Mouse (Mus musculus): ENCODE results near the gene Prtg. TPM values are rescaled to one million over a fixed set of nuclear protein-coding genes. Genes with fewer than 3 reads are reported as not detected.

Gene Prtg
- total RNA-seq, 2 experiments from 2014 or later, result 0.45 to 0.61 TPM

- no peak for DNase-seq
Observed at GRCm38 (mm10) chr9:72913551-72913950, 106.9 kb downstream of the Prtg start.

- no peak for DNase-seq
Observed at GRCm38 (mm10) chr9:72915728-72916127, 109.1 kb downstream of the Prtg start.

- no peak for DNase-seq
Observed at GRCm38 (mm10) chr9:72923068-72923467, 116.4 kb downstream of the Prtg start.

- DNase-seq, result peak; percentile 71
Observed at GRCm38 (mm10) chr9:72925021-72925934, 118.6 kb downstream of the Prtg start, which contains the start of gene Pygo1. Pygo1 (plus strand) TSS chr9:72925645.

GRCm38 (mm10) chr9:72925935-72926258, 119.2 kb downstream of the Prtg start:
- no peak for DNase-seq

- DNase-seq, result peak; percentile 10
Observed at GRCm38 (mm10) chr9:72931166-72931790, 124.6 kb downstream of the Prtg start.

GRCm38 (mm10) chr9:72935309-72935708, 128.6 kb downstream of the Prtg start:
- DNase-seq, result no peak

GRCm38 (mm10) chr9:72936301-72936700, 129.6 kb downstream of the Prtg start:
- peak; percentile 18 for DNase-seq

GRCm38 (mm10) chr9:72943424-72943823, 136.8 kb downstream of the Prtg start:
- DNase-seq, result no peak

- no peak for DNase-seq
Observed at GRCm38 (mm10) chr9:72944286-72944685, 137.6 kb downstream of the Prtg start.

GRCm38 (mm10) chr9:72947010-72947409, 140.3 kb downstream of the Prtg start:
- DNase-seq, result no peak

GRCm38 (mm10) chr9:72949572-72949971, 142.9 kb downstream of the Prtg start:
- DNase-seq, result no peak

- peak; percentile 52 for DNase-seq
Observed at GRCm38 (mm10) chr9:72954746-72955145, 148.1 kb downstream of the Prtg start.

GRCm38 (mm10) chr9:72955546-72955945, 148.9 kb downstream of the Prtg start:
- peak; percentile 58 for DNase-seq

- DNase-seq, result peak; percentile 83
Observed at GRCm38 (mm10) chr9:72958521-72959450, 152.1 kb downstream of the Prtg start, which contains the start of the genes Dyx1c1 and Gm44503. Dyx1c1 (plus strand) TSS chr9:72958785. Gm44503 (plus strand) TSS chr9:72958852.

GRCm38 (mm10) chr9:72961346-72961745, 154.7 kb downstream of the Prtg start:
- DNase-seq, result no peak

GRCm38 (mm10) chr9:72961959-72962358, 155.3 kb downstream of the Prtg start:
- DNase-seq, result no peak

Other genes with a start within 250 kb of the Prtg start
- gene Nedd4, start 144.5 kb upstream of the Prtg start, total RNA-seq (2021), result 100 to 1,000 TPM; 469 to 580 TPM
- 1 to 10 TPM; 3.5 to 5.0 TPM for gene Pygo1, start 118.8 kb downstream of the Prtg start, total RNA-seq (2021)
- under 1 TPM; 0.66 to 0.85 TPM for gene Dyx1c1, start 151.9 kb downstream of the Prtg start, total RNA-seq (2021)
- under 1 TPM in 1 of 2 experiments, not detected in 1; 0.21 TPM for gene Gm44503, start 152.0 kb downstream of the Prtg start, total RNA-seq (2021)
- 10 to 100 TPM; 11.3 to 12.4 TPM for gene Ccpg1os, start 178.5 kb downstream of the Prtg start, total RNA-seq (2021)
- gene Ccpg1, start 178.6 kb downstream of the Prtg start, total RNA-seq (2021), result 10 to 100 TPM; 71.0 to 73.8 TPM
- gene Pigb, start 233.5 kb downstream of the Prtg start, total RNA-seq (2021), result 10 to 100 TPM in 1 of 2 experiments, 1 to 10 TPM in 1; 7.6 to 12.1 TPM
- 10 to 100 TPM; 21.9 to 27.0 TPM for gene Rab27a, start 238.0 kb downstream of the Prtg start, total RNA-seq (2021)